Mouse (Mus musculus) MEL (cell line): ENCODE measurements around the gene Btbd7. TPM values are rescaled to one million over a fixed set of nuclear protein-coding genes. Genes with fewer than 3 reads are reported as not detected.

Experiments used
- DNase-seq: peaks from one replicate; pipeline ENCODE4 v3.0.0; 2011; ENCODE audit warnings: low read depth, low spot score
- H3K27ac ChIP-seq: 2 replicates; pipeline ENCODE4 v1.5.1; 2012; ENCODE audit warnings: low read depth, mild to moderate bottlenecking, control low read depth, low read length, moderate library complexity; ENCODE audit not compliant: control insufficient read depth
- H3K27me3 ChIP-seq, 2 experiments: fragments of 150-350 bp in 1 of 2; sonication (generic) in 1 of 2; 2 replicates each; pipeline ENCODE4 v1.6.1; 2012; ENCODE audit warnings: low read length in 2 of 2, mild to moderate bottlenecking in 2 of 2, improper control_type of control experiment in 1 of 2, moderate library complexity in 1 of 2; ENCODE audit not compliant: insufficient read depth in 2 of 2, control insufficient read depth in 1 of 2
- H3K36me3 ChIP-seq, 2 experiments: 2 replicates each; pipeline ENCODE4 v1.6.1; 2012 to 2014; ENCODE audit warnings: low read length in 2 of 2, improper control_type of control experiment in 1 of 2, inconsistent platforms in 1 of 2, mild to moderate bottlenecking in 1 of 2; ENCODE audit not compliant: insufficient read depth in 2 of 2, control insufficient read depth in 1 of 2
- H3K4me1 ChIP-seq, 2 experiments: fragments of 150-350 bp in 1 of 2; sonication (generic) in 1 of 2; 2 replicates each; pipeline ENCODE4 v1.6.1; 2012; ENCODE audit warnings: low read length in 2 of 2, improper control_type of control experiment in 1 of 2, mild to moderate bottlenecking in 1 of 2; ENCODE audit not compliant: insufficient read depth in 2 of 2, control insufficient read depth in 1 of 2
- H3K4me3 ChIP-seq, 2 experiments: fragments of 150-350 bp in 1 of 2; sonication (generic) in 1 of 2; 2 replicates each; pipeline ENCODE4 v1.5.1; 2012; ENCODE audit warnings: low read depth in 2 of 2, low read length in 2 of 2, mild to moderate bottlenecking in 2 of 2, moderate library complexity in 2 of 2, control low read depth in 1 of 2, improper control_type of control experiment in 1 of 2; ENCODE audit not compliant: control insufficient read depth in 1 of 2, insufficient read depth in 1 of 2
- H3K79me2 ChIP-seq: 2 replicates; pipeline ENCODE4 v1.6.1; 2012; ENCODE audit warnings: mild to moderate bottlenecking, low read length, moderate library complexity; ENCODE audit not compliant: control insufficient read depth, poor library complexity, insufficient read depth
- H3K9ac ChIP-seq: 2 replicates; pipeline ENCODE4 v1.6.1; 2012; ENCODE audit warnings: low read depth, mild to moderate bottlenecking, control low read depth, low read length, moderate library complexity; ENCODE audit not compliant: control insufficient read depth, poor library complexity, severe bottlenecking
- H3K9me3 ChIP-seq: fragments of 150-350 bp; sonication (generic); replicated peaks from 2 replicates; pipeline ENCODE4 v1.6.1; 2012; ENCODE audit warnings: mild to moderate bottlenecking, low read length, improper control_type of control experiment, moderate library complexity; ENCODE audit not compliant: insufficient read depth
- BHLHE40 ChIP-seq: IDR thresholded peaks from 2 replicates; pipeline ENCODE4 v1.6.1; 2012; ENCODE audit warnings: low read depth, mild to moderate bottlenecking, inconsistent platforms, low read length, improper control_type of control experiment, borderline replicate concordance
- CTCF ChIP-seq, 3 experiments: IDR thresholded peaks in 2 of 3; conservative IDR thresholded peaks in 1 of 3; 2 replicates each; pipeline ENCODE4 v1.5.1; 2011 to 2012; ENCODE audit warnings: low read length in 3 of 3, low read depth in 2 of 3, mild to moderate bottlenecking in 2 of 3, improper control_type of control experiment in 1 of 3, inconsistent platforms in 1 of 3, mixed read lengths in 1 of 3, moderate library complexity in 1 of 3; ENCODE audit not compliant: control insufficient read depth in 1 of 3, insufficient read depth in 1 of 3, poor library complexity in 1 of 3, severe bottlenecking in 1 of 3
- E2F4 ChIP-seq: IDR thresholded peaks from 2 replicates; pipeline ENCODE4 v1.6.1; 2011; ENCODE audit warnings: low read depth, low read length, improper control_type of control experiment, borderline replicate concordance
- EP300 ChIP-seq, 2 experiments: IDR thresholded peaks; 2 replicates each; pipeline ENCODE4 v1.6.1; 2011; ENCODE audit warnings: improper control_type of control experiment in 2 of 2, low read length in 2 of 2, low read depth in 1 of 2, mild to moderate bottlenecking in 1 of 2
- ETS1 ChIP-seq: IDR thresholded peaks from 2 replicates; pipeline ENCODE4 v1.6.1; 2012; ENCODE audit warnings: low read depth, mild to moderate bottlenecking, inconsistent platforms, low read length, improper control_type of control experiment, moderate library complexity
- GABPA ChIP-seq: IDR thresholded peaks from 2 replicates; pipeline ENCODE4 v1.6.1; 2012; ENCODE audit warnings: low read depth, mild to moderate bottlenecking, inconsistent platforms, low read length, improper control_type of control experiment, moderate library complexity
- GATA1 ChIP-seq: IDR thresholded peaks from 2 replicates; pipeline ENCODE4 v1.6.1; 2011; ENCODE audit warnings: low read depth, low read length, improper control_type of control experiment
- HCFC1 ChIP-seq: IDR thresholded peaks from 2 replicates; pipeline ENCODE4 v1.6.1; 2012; ENCODE audit warnings: low read depth, mild to moderate bottlenecking, inconsistent platforms, low read length, improper control_type of control experiment, moderate library complexity
- JUND ChIP-seq: IDR thresholded peaks from 2 replicates; pipeline ENCODE4 v1.6.1; 2011; ENCODE audit warnings: low read depth, mild to moderate bottlenecking, improper control_type of control experiment, low read length
- MAFK ChIP-seq: IDR thresholded peaks from 2 replicates; pipeline ENCODE4 v1.6.1; 2011; ENCODE audit warnings: low read depth, mild to moderate bottlenecking, low read length, improper control_type of control experiment, borderline replicate concordance
- MAX ChIP-seq: IDR thresholded peaks from 2 replicates; pipeline ENCODE4 v1.6.1; 2011; ENCODE audit warnings: low read length, improper control_type of control experiment
- MXI1 ChIP-seq: IDR thresholded peaks from 2 replicates; pipeline ENCODE4 v1.6.1; 2011; ENCODE audit warnings: mild to moderate bottlenecking, low read depth, low read length, improper control_type of control experiment
- MYB ChIP-seq: IDR thresholded peaks from 2 replicates; pipeline ENCODE4 v1.6.1; 2011; ENCODE audit warnings: mild to moderate bottlenecking, low read depth, low read length, improper control_type of control experiment
- MYC ChIP-seq: IDR thresholded peaks from 2 replicates; pipeline ENCODE4 v1.6.1; 2011; ENCODE audit warnings: low read depth, mild to moderate bottlenecking, low read length, improper control_type of control experiment, moderate library complexity
- NRF1 ChIP-seq: IDR thresholded peaks from 2 replicates; pipeline ENCODE4 v1.6.1; 2014; ENCODE audit warnings: low read depth, mild to moderate bottlenecking, inconsistent platforms, low read length, improper control_type of control experiment, moderate library complexity; ENCODE audit not compliant: poor library complexity, insufficient read depth, severe bottlenecking
- POLR2A ChIP-seq, 2 experiments: IDR thresholded peaks; 2 replicates each; pipeline ENCODE4 v1.6.1; 2011 to 2012; ENCODE audit warnings: low read length in 2 of 2, mild to moderate bottlenecking in 2 of 2, control low read depth in 1 of 2, improper control_type of control experiment in 1 of 2, low read depth in 1 of 2, moderate library complexity in 1 of 2; ENCODE audit not compliant: control insufficient read depth in 1 of 2, insufficient read depth in 1 of 2, poor library complexity in 1 of 2
- RAD21 ChIP-seq: IDR thresholded peaks from 2 replicates; pipeline ENCODE4 v1.6.1; 2011; ENCODE audit warnings: mild to moderate bottlenecking, low read depth, low read length, improper control_type of control experiment
- RCOR1 ChIP-seq: IDR thresholded peaks from 2 replicates; pipeline ENCODE4 v1.6.1; 2012; ENCODE audit warnings: low read depth, mild to moderate bottlenecking, inconsistent platforms, low read length, improper control_type of control experiment
- SIN3A ChIP-seq: IDR thresholded peaks from 2 replicates; pipeline ENCODE4 v1.6.1; 2012; ENCODE audit warnings: low read length, improper control_type of control experiment, inconsistent platforms
- SMC3 ChIP-seq: IDR thresholded peaks from 2 replicates; pipeline ENCODE4 v1.6.1; 2011; ENCODE audit warnings: low read depth, low read length, improper control_type of control experiment
- TAL1 ChIP-seq: IDR thresholded peaks from 2 replicates; pipeline ENCODE4 v1.6.1; 2012; ENCODE audit warnings: mild to moderate bottlenecking, inconsistent platforms, low read length, moderate library complexity, mixed read lengths
- TBP ChIP-seq: IDR thresholded peaks from 2 replicates; pipeline ENCODE4 v1.8.0; 2011; ENCODE audit warnings: low read depth, low read length, improper control_type of control experiment
- UBTF ChIP-seq: IDR thresholded peaks from 2 replicates; pipeline ENCODE4 v1.6.1; 2012; ENCODE audit warnings: low read depth, mild to moderate bottlenecking, inconsistent platforms, low read length, improper control_type of control experiment, moderate library complexity, borderline replicate concordance; ENCODE audit not compliant: insufficient read depth
- USF1 ChIP-seq: IDR thresholded peaks from 2 replicates; pipeline ENCODE4 v1.6.1; 2014; ENCODE audit warnings: low read depth, mild to moderate bottlenecking, inconsistent platforms, low read length, improper control_type of control experiment, moderate library complexity
- USF2 ChIP-seq, 2 experiments: IDR thresholded peaks; 2 replicates each; pipeline ENCODE4 v1.6.1; 2011 to 2012; ENCODE audit warnings: improper control_type of control experiment in 2 of 2, low read length in 2 of 2, borderline replicate concordance in 1 of 2, inconsistent platforms in 1 of 2, low read depth in 1 of 2, mild to moderate bottlenecking in 1 of 2; ENCODE audit not compliant: insufficient read depth in 1 of 2
- ZC3H11A ChIP-seq: IDR thresholded peaks from 2 replicates; pipeline ENCODE4 v1.6.1; 2012; ENCODE audit warnings: low read depth, mild to moderate bottlenecking, inconsistent platforms, low read length, improper control_type of control experiment
- ZKSCAN1 ChIP-seq: IDR thresholded peaks from 2 replicates; pipeline ENCODE4 v1.6.1; 2012; ENCODE audit warnings: low read depth, mild to moderate bottlenecking, inconsistent platforms, low read length, improper control_type of control experiment, moderate library complexity
- ZMIZ1 ChIP-seq: IDR thresholded peaks from 2 replicates; pipeline ENCODE4 v1.6.1; 2012; ENCODE audit warnings: low read depth, mild to moderate bottlenecking, inconsistent platforms, low read length, improper control_type of control experiment, moderate library complexity
- ZNF384 ChIP-seq: IDR thresholded peaks from 2 replicates; pipeline ENCODE4 v1.6.1; 2012; ENCODE audit warnings: low read depth, mild to moderate bottlenecking, inconsistent platforms, low read length, improper control_type of control experiment
- polyA plus RNA-seq, 2 experiments: library from polyadenylated mRNA; stranded (reverse) in 1 of 2; unstranded in 1 of 2; fragments of >175 nt in 1 of 2; fragments of >200 nt in 1 of 2; gene quantifications; 2 replicates each; pipeline versions ENCODE4 v1.2.1 to v1.2.4; 2012; ENCODE audit warnings: low replicate concordance in 2 of 2, low read depth in 1 of 2; ENCODE audit not compliant: insufficient read length in 2 of 2, insufficient read depth in 1 of 2, missing spikeins in 1 of 2
- total RNA-seq: library from RNA; depleted of rRNA; stranded (reverse); fragments of 300-350 nt; gene quantifications from 2 replicates; pipeline ENCODE4 v1.2.3, GENCODE M21; 2012

Btbd7 gene
- total and polyA plus RNA-seq, 3 experiments: 8.4 to 14.3 TPM; not detected in 1

- peak overlapping the region; percentile 63 to 72 for H3K4me3 ChIP-seq
- H3K36me3 ChIP-seq: peaks cover 0 to 28% of the 10 kb centered on the region in 2 experiments; a peak in 2 of 4 replicates
- no peaks in the 10 kb centered on the region for H3K27me3 ChIP-seq
- H3K79me2 ChIP-seq: peaks cover 47% of the 10 kb centered on the region
- peak overlapping the region; percentile 66 for H3K27ac ChIP-seq
- peak; percentile 77 for DNase-seq
- H3K4me1 ChIP-seq: peaks cover 6 to 8% of the 10 kb centered on the region in 2 experiments; a peak in 3 of 4 replicates
- no peaks in the 10 kb centered on the region for H3K9me3 ChIP-seq
- H3K9ac ChIP-seq: peak overlapping the region; percentile 99
- TF ChIP-seq SIN3A (0 out of 2 replicates have a peak, but pooled peaks have one; percentile 35), USF1 (no peak), SMC3 (no peak), HCFC1 (no peak), ZNF384 (no peak), GATA1 (no peak), ZC3H11A (no peak), CTCF (IDR thresholded peaks at IDR 0.05 in 2 of 3, conservative IDR thresholded peaks at IDR 0.05 in 1 of 3; ENCODE audit: control insufficient read depth in 1 of 3, insufficient read depth in 1 of 3, low read depth in 2 of 3, low read length in 3 of 3, poor library complexity in 1 of 3, severe bottlenecking in 1 of 3) (no peak)
- TF ChIP-seq, all 39 proteins: peak for 1
Observed at GRCm38 (mm10) chr12:102877301-102878030, 805 bp downstream of the Btbd7 start.

DNA sequence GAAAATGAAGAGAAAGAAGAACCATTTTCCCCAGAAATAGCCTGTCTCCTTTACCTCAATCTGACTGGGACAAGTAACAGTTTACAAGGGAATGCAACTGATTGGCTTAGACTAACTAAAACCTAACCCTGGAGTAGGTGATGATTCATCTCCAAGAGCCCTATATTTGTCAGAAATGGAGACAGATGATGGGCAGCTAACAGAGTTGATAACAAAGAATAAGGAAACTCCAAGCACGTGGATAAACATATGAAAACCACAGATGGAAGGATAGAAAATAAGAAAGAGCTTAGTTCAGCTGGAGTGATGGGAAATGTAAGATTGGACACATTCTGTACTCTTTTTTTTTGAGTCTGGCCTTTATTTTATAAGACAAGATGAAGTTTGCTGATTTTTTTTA is 7.7 kb downstream of the Btbd7 start:
- Histone ChIP-seq H3K4me1 (peaks cover 0 to 5% of the 10 kb centered on the region in 2 experiments; a peak in 3 of 4 replicates), H3K9me3 (no peaks in the 10 kb centered on the region), H3K27me3 (no peaks in the 10 kb centered on the region), H3K79me2 (peaks cover 41% of the 10 kb centered on the region), H3K4me3 (no peak overlapping the region), H3K36me3 (peaks cover 2 to 27% of the 10 kb centered on the region in 2 experiments; a peak in 3 of 4 replicates), H3K27ac (no peak overlapping the region), H3K9ac (no peak overlapping the region)
- DNase-seq: peak; percentile 60
- TF ChIP-seq E2F4 (no peak), EP300 (IDR thresholded peaks at IDR 0.05; ENCODE audit: low read depth in 1 of 2, low read length in 2 of 2) (peak; percentile 54 to 66; a peak in 3 of 4 replicates), MXI1 (peak; percentile 81), TBP (no peak), JUND (no peak), RCOR1 (0 out of 2 replicates have a peak, but pooled peaks have one; percentile 37), BHLHE40 (peak; percentile 92), POLR2A (IDR thresholded peaks at IDR 0.05; ENCODE audit: control insufficient read depth in 1 of 2, insufficient read depth in 1 of 2, low read depth in 1 of 2, low read length in 2 of 2, poor library complexity in 1 of 2) (no peak), ZKSCAN1 (no peak), UBTF (no peak), ETS1 (peak; percentile 89), ZMIZ1 (no peak), USF2 (IDR thresholded peaks at IDR 0.05; ENCODE audit: borderline replicate concordance in 1 of 2, insufficient read depth in 1 of 2, low read depth in 1 of 2, low read length in 2 of 2) (no peak), GATA1 (peak; percentile 69), SIN3A (peak; percentile 79), USF1 (0 out of 2 replicates have a peak, but pooled peaks have one; percentile 7), CTCF (IDR thresholded peaks at IDR 0.05 in 2 of 3, conservative IDR thresholded peaks at IDR 0.05 in 1 of 3; ENCODE audit: control insufficient read depth in 1 of 3, insufficient read depth in 1 of 3, low read depth in 2 of 3, low read length in 3 of 3, poor library complexity in 1 of 3, severe bottlenecking in 1 of 3) (no peak), GABPA (no peak), NRF1 (no peak), MAX (peak; percentile 72), HCFC1 (no peak), MYB (no peak), RAD21 (no peak), MAFK (no peak), TAL1 (peak; percentile 46), MYC (peak; percentile 93)
